Mouse (Mus musculus) midbrain, embryonic 12.5 days (tissue): Measurements from ENCODE around the gene Slc16a6. TPM values are rescaled to one million over a fixed set of nuclear protein-coding genes. Genes with fewer than 3 reads are reported as not detected.

Experiments
- ATAC-seq: fragments of 200-750 bp; cut with Nextera tagmentation; 2 replicates; pipeline ENCODE4 v1.8.0; 2017; ENCODE audit warnings: low read depth, moderate TSS enrichment, moderate library complexity; ENCODE audit not compliant: low FRiP score
- H3K27ac ChIP-seq: fragments of 300-500 bp; sonication (generic); replicated peaks from 2 replicates; pipeline ENCODE4 v1.5.1; 2016; ENCODE audit warnings: mild to moderate bottlenecking
- H3K27me3 ChIP-seq: fragments of 300-500 bp; sonication (generic); 2 replicates; pipeline ENCODE4 v1.6.1; 2016; ENCODE audit warnings: mild to moderate bottlenecking
- H3K36me3 ChIP-seq: fragments of 300-500 bp; sonication (generic); 2 replicates; pipeline ENCODE4 v1.6.1; 2016
- H3K4me1 ChIP-seq: fragments of 300-500 bp; sonication (generic); 2 replicates; pipeline ENCODE4 v1.6.1; 2016
- H3K4me2 ChIP-seq: fragments of 300-500 bp; sonication (generic); replicated peaks from 2 replicates; pipeline ENCODE4 v1.6.1; 2016; ENCODE audit warnings: mild to moderate bottlenecking, moderate library complexity
- H3K4me3 ChIP-seq: fragments of 300-500 bp; sonication (generic); 2 replicates; pipeline ENCODE4 v1.5.1; 2016; ENCODE audit warnings: mild to moderate bottlenecking
- H3K9ac ChIP-seq: fragments of 300-500 bp; sonication (generic); replicated peaks from 2 replicates; pipeline ENCODE4 v1.6.1; 2016; ENCODE audit warnings: mild to moderate bottlenecking, moderate library complexity
- H3K9me3 ChIP-seq: fragments of 300-500 bp; sonication (generic); 2 replicates; pipeline ENCODE4 v1.6.1; 2016; ENCODE audit warnings: mild to moderate bottlenecking
- WGBS: fragments of 180-500 bp; shearing (Covaris S2); methylation state at CpG from one replicate; pipeline ENCODE4 v1.1.7; 2016; 5-methylcytosine and 5-hydroxymethylcytosine counted together
- polyA plus RNA-seq: library from polyadenylated mRNA; unstranded; fragments of >200 nt; fragmentation: Nextera tagmentation; extraction: Ambion mirVana; gene quantifications from 2 replicates; pipeline ENCODE4 v1.2.1, GENCODE M21; 2016

Slc16a6 gene
- polyA plus RNA-seq, 1 experiment from 2014 or later, result 3.3 TPM

- H3K4me1 ChIP-seq, result peaks cover 27% of the 10 kb centered on the region
- H3K27ac ChIP-seq, result no peak overlapping the region
- no peaks in the 10 kb centered on the region for H3K36me3 ChIP-seq
- H3K4me3 ChIP-seq, result no peak overlapping the region
- H3K27me3 ChIP-seq, result peaks cover 11% of the 10 kb centered on the region
- H3K4me2 ChIP-seq, result no peak overlapping the region
- H3K9ac ChIP-seq, result no peak overlapping the region
- H3K9me3 ChIP-seq, result no peaks in the 10 kb centered on the region
- ATAC-seq, result no peak
- WGBS, result 41% methylated on average over 16 of the region's 16 CpGs
Measured at GRCm38 (mm10) chr11:109479575-109480285, 6.3 kb upstream of the Slc16a6 start.

- no peak overlapping the region for H3K27ac ChIP-seq
- peaks cover 11% of the 10 kb centered on the region for H3K27me3 ChIP-seq
- ATAC-seq, result no peak
Measured at GRCm38 (mm10) chr11:109477606-109478380, 4.4 kb upstream of the Slc16a6 start.

DNA sequence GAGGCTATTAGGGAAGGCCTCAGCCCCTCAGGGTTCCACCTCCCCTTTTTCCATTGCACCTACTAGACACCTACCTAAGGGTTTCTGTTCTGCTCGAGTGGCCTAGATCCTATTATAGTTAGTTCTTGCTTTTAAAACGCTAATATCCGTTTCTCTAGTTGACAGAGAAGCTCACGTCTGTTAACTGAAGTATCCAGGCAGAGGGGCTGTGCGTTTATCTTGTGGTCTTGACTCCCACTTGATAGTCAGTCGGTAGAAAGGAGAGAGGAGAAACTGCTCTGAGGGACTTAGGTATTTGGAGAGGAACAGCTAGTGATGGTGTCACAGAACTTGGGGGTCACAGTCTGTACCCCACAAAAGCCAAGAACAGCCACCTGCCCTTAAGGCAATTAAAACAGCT, 3.3 kb upstream of the Slc16a6 start:
- ATAC-seq, result no peak
- peaks cover 43% of the 10 kb centered on the region for H3K4me1 ChIP-seq
- peaks cover 18% of the 10 kb centered on the region for H3K27me3 ChIP-seq
- H3K9ac ChIP-seq, result no peak overlapping the region
- 20% methylated on average over 6 of the region's 6 CpGs for WGBS
- peak overlapping the region; percentile 4; the same call in 1 of the 2 replicates for H3K4me2 ChIP-seq
- H3K27ac ChIP-seq, result peak overlapping the region; percentile 47
- H3K4me3 ChIP-seq, result no peak overlapping the region
- no peaks in the 10 kb centered on the region for H3K9me3 ChIP-seq
- no peaks in the 10 kb centered on the region for H3K36me3 ChIP-seq

More at GRCm38 (mm10) chr11:109477606-109478380, 4.4 kb upstream of the Slc16a6 start:
- Histone ChIP-seq H3K4me3 (no peak overlapping the region), H3K36me3 (no peaks in the 10 kb centered on the region), H3K4me2 (no peak overlapping the region), H3K4me1 (peaks cover 35% of the 10 kb centered on the region), H3K9ac (no peak overlapping the region), H3K9me3 (no peaks in the 10 kb centered on the region)
- WGBS, result 53% methylated on average over 16 of the region's 16 CpGs

DNA sequence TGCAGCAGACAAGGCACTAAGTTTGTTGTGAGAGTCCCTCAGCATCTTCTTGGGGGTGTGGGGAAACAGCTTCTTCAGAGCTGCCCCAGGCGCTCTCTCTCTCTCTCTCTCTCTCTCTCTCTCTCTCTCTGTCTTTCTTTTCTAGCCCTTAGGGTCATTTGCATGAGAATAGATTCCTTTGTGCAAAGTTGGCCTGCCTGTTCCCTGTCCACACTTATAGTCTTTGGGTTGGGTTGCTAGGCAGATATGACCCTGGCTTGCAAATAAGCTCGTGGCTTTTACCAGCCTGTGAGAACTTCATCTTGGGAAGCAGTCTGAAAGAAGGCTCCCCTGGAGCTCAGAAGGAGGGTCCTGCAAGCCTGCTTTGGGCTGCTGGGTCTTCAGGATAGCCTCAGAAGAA, 2.8 kb upstream of the Slc16a6 start:
- Histone ChIP-seq H3K9me3 (no peaks in the 10 kb centered on the region), H3K4me1 (peaks cover 47% of the 10 kb centered on the region), H3K4me2 (peak overlapping the region; percentile 4; the same call in 1 of the 2 replicates), H3K36me3 (no peaks in the 10 kb centered on the region), H3K4me3 (no peak overlapping the region), H3K9ac (no peak overlapping the region), H3K27ac (peak overlapping the region; percentile 47), H3K27me3 (peaks cover 22% of the 10 kb centered on the region)
- WGBS, result 13% methylated on average over 2 of the region's 2 CpGs
- ATAC-seq, result 0 out of 2 replicates have a peak, but pooled peaks have one; percentile 13

- 67% methylated on average over 4 of the region's 4 CpGs for WGBS
- Histone ChIP-seq H3K9me3 (no peaks in the 10 kb centered on the region), H3K9ac (no peak overlapping the region), H3K27me3 (peaks cover 24% of the 10 kb centered on the region), H3K27ac (peak overlapping the region; percentile 47; the same call in 1 of the 2 replicates), H3K4me3 (no peak overlapping the region), H3K4me1 (peaks cover 47% of the 10 kb centered on the region), H3K36me3 (no peaks in the 10 kb centered on the region), H3K4me2 (0 out of 2 replicates have a peak overlapping the region, but pooled peaks have one; percentile 4)
- no peak for ATAC-seq
Measured at GRCm38 (mm10) chr11:109475717-109476116, 2.3 kb upstream of the Slc16a6 start.

DNA sequence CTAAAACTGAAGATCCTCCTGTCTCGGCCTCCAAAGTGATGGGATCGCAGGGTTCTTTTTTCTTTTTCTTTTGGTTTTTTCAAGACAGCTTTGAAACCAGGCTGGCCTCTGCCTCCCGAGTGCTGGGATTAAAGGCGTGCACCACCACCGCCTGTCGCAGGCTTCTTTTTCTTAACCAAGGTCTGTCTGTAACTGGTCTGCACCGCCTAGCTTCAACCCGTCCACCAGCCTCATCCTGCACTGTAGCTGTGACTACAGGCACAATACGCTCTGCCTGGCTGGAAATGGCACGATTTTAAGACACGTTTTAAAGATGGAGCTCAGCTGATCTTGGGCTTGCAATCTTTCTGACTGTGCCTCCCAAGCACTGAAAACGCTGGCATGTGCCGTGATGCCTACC, 1.4 kb upstream of the Slc16a6 start:
- H3K27me3 ChIP-seq, result peaks cover 25% of the 10 kb centered on the region
- no peak overlapping the region for H3K4me2 ChIP-seq
- ATAC-seq, result no peak
- no peaks in the 10 kb centered on the region for H3K9me3 ChIP-seq
- no peak overlapping the region for H3K4me3 ChIP-seq
- WGBS, result 71% methylated on average over 13 of the region's 13 CpGs
- H3K9ac ChIP-seq, result no peak overlapping the region
- peaks cover 47% of the 10 kb centered on the region for H3K4me1 ChIP-seq
- H3K27ac ChIP-seq, result no peak overlapping the region
- no peaks in the 10 kb centered on the region for H3K36me3 ChIP-seq

GRCm38 (mm10) chr11:109474086-109474742, 816 bp upstream of the Slc16a6 start:
- Histone ChIP-seq H3K4me2 (peak overlapping the region; percentile 83), H3K27me3 (peaks cover 25% of the 10 kb centered on the region), H3K36me3 (no peaks in the 10 kb centered on the region), H3K4me1 (peaks cover 47% of the 10 kb centered on the region), H3K27ac (peak overlapping the region; percentile 91), H3K9ac (peak overlapping the region; percentile 94), H3K9me3 (no peaks in the 10 kb centered on the region), H3K4me3 (peak overlapping the region; percentile 79)
- WGBS, result 11% methylated on average over 14 of the region's 14 CpGs
- ATAC-seq, result peak; percentile 23

DNA sequence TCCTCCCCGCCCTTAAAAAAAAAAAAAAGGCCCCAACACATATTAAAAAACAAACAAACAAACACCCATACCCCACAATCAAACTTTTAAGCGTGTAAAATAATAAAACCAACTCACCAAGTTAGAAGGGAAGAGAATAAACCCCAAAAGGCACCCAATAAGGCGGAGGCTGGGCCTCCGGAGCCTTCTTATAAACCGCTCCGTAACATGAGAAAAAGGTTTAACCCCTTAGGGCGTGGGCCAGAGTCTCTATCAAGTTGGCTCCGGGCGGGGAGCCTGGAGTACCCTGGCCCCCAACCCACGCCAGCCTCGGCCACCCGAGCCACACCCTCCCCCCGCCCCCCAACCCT, 602 bp downstream of the Slc16a6 start:
- H3K27ac ChIP-seq, result peak overlapping the region; percentile 91
- no peaks in the 10 kb centered on the region for H3K36me3 ChIP-seq
- H3K9me3 ChIP-seq, result no peaks in the 10 kb centered on the region
- peak overlapping the region; percentile 79 for H3K4me3 ChIP-seq
- peak overlapping the region; percentile 94 for H3K9ac ChIP-seq
- WGBS, result under 1% methylated on average over 13 of the region's 13 CpGs
- H3K4me1 ChIP-seq, result peaks cover 43% of the 10 kb centered on the region
- H3K27me3 ChIP-seq, result peaks cover 22% of the 10 kb centered on the region
- ATAC-seq, result no peak; the same call in 1 of the 2 replicates
- peak overlapping the region; percentile 83 for H3K4me2 ChIP-seq

GRCm38 (mm10) chr11:109472171-109472691, 1.2 kb downstream of the Slc16a6 start:
- Histone ChIP-seq H3K4me2 (peak overlapping the region; percentile 83), H3K4me1 (peaks cover 38% of the 10 kb centered on the region), H3K36me3 (no peaks in the 10 kb centered on the region), H3K27ac (no peak overlapping the region), H3K4me3 (peak overlapping the region; percentile 79), H3K27me3 (peaks cover 18% of the 10 kb centered on the region), H3K9ac (peak overlapping the region; percentile 94), H3K9me3 (no peaks in the 10 kb centered on the region)
- no peak for ATAC-seq
- WGBS, result under 1% methylated on average over 33 of the region's 33 CpGs

GRCm38 (mm10) chr11:109470921-109471861, 2.2 kb downstream of the Slc16a6 start:
- 36% methylated on average over 15 of the region's 15 CpGs for WGBS
- peak overlapping the region; percentile 94; the same call in 1 of the 2 replicates for H3K9ac ChIP-seq
- peak overlapping the region; percentile 79 for H3K4me3 ChIP-seq
- H3K4me2 ChIP-seq, result peak overlapping the region; percentile 83
- H3K4me1 ChIP-seq, result peaks cover 27% of the 10 kb centered on the region
- H3K36me3 ChIP-seq, result no peaks in the 10 kb centered on the region
- peaks cover 18% of the 10 kb centered on the region for H3K27me3 ChIP-seq
- no peak overlapping the region for H3K27ac ChIP-seq
- no peaks in the 10 kb centered on the region for H3K9me3 ChIP-seq
- no peak for ATAC-seq

DNA sequence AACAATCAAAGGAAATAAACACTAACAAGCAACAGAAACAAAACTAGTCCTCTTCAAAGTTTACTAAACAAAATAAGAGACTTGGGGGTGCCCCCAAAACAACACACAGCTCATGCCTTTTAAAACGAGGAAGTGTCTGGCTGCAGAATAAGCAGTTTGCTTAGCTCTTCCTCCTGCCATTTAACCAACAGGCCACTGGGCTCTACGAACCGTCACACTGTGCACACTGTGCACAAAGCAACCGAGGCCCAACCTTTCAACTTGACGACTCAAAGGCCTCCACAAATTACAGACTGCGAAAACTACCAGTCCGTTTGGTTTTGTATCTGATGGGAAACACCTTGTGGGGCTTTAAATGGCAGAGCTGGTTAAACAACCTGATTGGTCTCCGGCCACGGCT, 3.2 kb downstream of the Slc16a6 start:
- Histone ChIP-seq H3K27me3 (peaks cover 18% of the 10 kb centered on the region), H3K9me3 (no peaks in the 10 kb centered on the region), H3K27ac (no peak overlapping the region), H3K9ac (no peak overlapping the region), H3K4me3 (no peak overlapping the region), H3K4me2 (no peak overlapping the region), H3K4me1 (peaks cover 20% of the 10 kb centered on the region), H3K36me3 (no peaks in the 10 kb centered on the region)
- no peak for ATAC-seq
- WGBS, result 71% methylated on average over 9 of the region's 9 CpGs
